Mouse (Mus musculus) embryo, embryonic 11 days (tissue): ENCODE data around the gene Rtp2.
A peak's percentile ranks its signal among the peaks of the same experiment; 100 is the strongest.
"Not testable (repeated sequence)": the region's sequence is repeated elsewhere in the genome, so short reads cannot be mapped to it uniquely, and the experiment has no call there.

Source experiments
- DNase-seq: peaks from one replicate; pipeline ENCODE4 v3.0.0-alpha.2; 2015

Gene Rtp2

GRCm38 (mm10) chr16:23947654-23948053, 15.5 kb upstream of the Rtp2 start:
- no peak for DNase-seq

- DNase-seq, result no peak
These were observed 12.6 kb upstream of the Rtp2 start for GRCm38 (mm10) chr16:23944801-23945200.

- no peak for DNase-seq
These were observed 2.2 kb upstream of the Rtp2 start for GRCm38 (mm10) chr16:23934397-23934796.

GRCm38 (mm10) chr16:23931275-23931674, 919 bp downstream of the Rtp2 start:
- no peak for DNase-seq

- no peak for DNase-seq
These were observed 1.6 kb downstream of the Rtp2 start for GRCm38 (mm10) chr16:23930426-23931073.

GRCm38 (mm10) chr16:23927301-23928114, 4.7 kb downstream of the Rtp2 start:
- DNase-seq, result no peak

GRCm38 (mm10) chr16:23922906-23923305, 9.3 kb downstream of the Rtp2 start:
- no peak for DNase-seq

GRCm38 (mm10) chr16:23921697-23922096, 10.5 kb downstream of the Rtp2 start:
- DNase-seq, result no peak

- DNase-seq, result no peak
These were observed 12.8 kb downstream of the Rtp2 start for GRCm38 (mm10) chr16:23919418-23919817.

GRCm38 (mm10) chr16:23913401-23913800, 18.8 kb downstream of the Rtp2 start:
- DNase-seq, result no peak

- DNase-seq, result no peak
These were observed 19.5 kb downstream of the Rtp2 start for GRCm38 (mm10) chr16:23912741-23913140.

- DNase-seq, result not testable (repeated sequence)
These were observed 23.2 kb downstream of the Rtp2 start for GRCm38 (mm10) chr16:23909015-23909354.

GRCm38 (mm10) chr16:23908076-23909014, 23.8 kb downstream of the Rtp2 start:
- not testable (repeated sequence) for DNase-seq

GRCm38 (mm10) chr16:23906586-23906985, 25.6 kb downstream of the Rtp2 start:
- DNase-seq, result not testable (repeated sequence)

GRCm38 (mm10) chr16:23901411-23901810, 30.8 kb downstream of the Rtp2 start:
- no peak for DNase-seq

GRCm38 (mm10) chr16:23900061-23900460, 32.1 kb downstream of the Rtp2 start:
- DNase-seq, result no peak

GRCm38 (mm10) chr16:23898840-23899239, 33.4 kb downstream of the Rtp2 start:
- peak; percentile 91 for DNase-seq

- DNase-seq, result peak; percentile 86
These were observed 34.1 kb downstream of the Rtp2 start for GRCm38 (mm10) chr16:23897984-23898586.

GRCm38 (mm10) chr16:23897486-23897885, 34.7 kb downstream of the Rtp2 start:
- DNase-seq, result no peak

GRCm38 (mm10) chr16:23895135-23895534, 37.1 kb downstream of the Rtp2 start:
- DNase-seq, result no peak

GRCm38 (mm10) chr16:23890636-23891035, 41.6 kb downstream of the Rtp2 start, which contains the start of gene Sst:
Gene Sst (minus strand): TSS chr16:23890958.
- peak; percentile 29 for DNase-seq

- peak; percentile 62 for DNase-seq
These were observed 42.0 kb downstream of the Rtp2 start for GRCm38 (mm10) chr16:23890151-23890550.
